ENCODE assay signal across 8 mouse cellular contexts in the genomic region with DNA sequence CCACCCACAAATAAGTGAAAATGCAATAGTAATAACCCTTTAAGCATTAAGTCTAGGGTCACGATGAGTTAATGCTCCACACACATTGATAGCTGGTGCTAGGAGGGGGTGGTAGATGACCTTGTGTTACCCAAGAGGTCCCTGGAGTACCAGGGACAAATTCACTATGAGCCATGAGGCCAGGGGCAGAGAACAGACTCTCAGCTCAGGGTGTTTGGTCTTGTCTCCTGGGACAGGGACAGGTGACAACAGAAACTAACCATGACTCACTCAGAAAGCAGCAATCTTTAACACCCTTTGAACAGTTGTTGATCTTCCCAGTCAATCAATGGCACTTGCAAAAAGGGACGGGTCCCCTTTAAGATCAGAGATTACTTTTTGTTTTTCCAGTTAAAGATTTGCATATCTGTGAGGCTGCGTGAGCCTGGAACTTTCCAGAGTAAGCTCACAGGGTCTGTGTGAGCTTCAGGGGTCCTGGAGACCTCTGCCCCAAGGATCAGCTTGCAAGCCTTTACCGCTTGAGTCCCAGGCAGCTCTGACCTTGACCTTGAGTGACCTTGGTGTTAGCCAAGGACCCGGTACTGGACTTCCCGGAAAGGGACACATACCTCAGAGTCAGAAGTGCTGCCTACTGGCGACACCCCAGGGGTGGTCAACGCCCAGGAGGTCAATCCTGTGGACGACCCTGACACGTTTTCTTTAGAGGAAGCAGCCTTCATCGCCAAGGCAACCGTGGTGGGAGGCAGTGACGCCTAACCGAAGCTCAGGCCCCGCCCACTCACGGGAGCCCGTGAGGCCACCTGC. TPM values are rescaled to one million over a fixed set of nuclear protein-coding genes. Genes with fewer than 3 reads are reported as not detected.
DNase-seq lines count a peak whose midpoint lies in the region; ATAC-seq and TF ChIP-seq lines count a peak whose summit lies in the region.

A gene (minus strand): TSS at position 758 of the 804 bp plus-strand sequence.

- H3K4me3 ChIP-seq in cerebellum, adult 2 months (replicated peaks; ENCODE audit: insufficient read depth, low read depth, low read length): peak within 1 kb of the TSS; percentile 42
- H3K4me3 ChIP-seq in embryonic facial prominence, embryonic 15.5 days (replicated peaks): peak within 1 kb of the TSS; percentile 41
- H3K4me3 ChIP-seq in liver, embryonic 13.5 days (replicated peaks): peak within 1 kb of the TSS; percentile 46
- H3K4me3 ChIP-seq in stomach, embryonic 14.5 days (ENCODE audit: low read depth, low read length): peak within 1 kb of the TSS; percentile 33

- DNase-seq in cerebellum, adult 2 months: peak in 1 of 2 experiments; percentile 12
- no peak for DNase-seq in cerebellum, adult 9-10 months
- DNase-seq in heart, postnatal 10 days: peak; percentile 77 to 81
- peak; percentile 91 to 95 for DNase-seq in kidney, postnatal 36 days
- DNase-seq in liver, embryonic 13.5 days: peak; percentile 20
- DNase-seq in natural killer cell, adult 2 months (ENCODE audit: low spot score in 2 of 2): peak; percentile 89

- ATAC-seq in embryonic facial prominence, embryonic 15.5 days (ENCODE audit: insufficient number of reproducible peaks, low FRiP score, low TSS enrichment, low read depth): peak; percentile 69; the same call in 1 of the 2 replicates
- ATAC-seq in liver, embryonic 13.5 days (ENCODE audit: low read depth): peak; percentile 65
- peak; percentile 80 for ATAC-seq in stomach, embryonic 14.5 days (ENCODE audit: insufficient number of reproducible peaks, insufficient read depth, low FRiP score, low read depth)

- intact Hi-C loops in heart, postnatal 10 days (cut with DNase I): no loop called here

- H3K4me1 ChIP-seq in cerebellum, adult 2 months (ENCODE audit: control insufficient read depth, insufficient read depth, low read length): peaks cover 2% of the 10 kb centered on the region; the same call in 1 of the 2 replicates
- H3K4me1 ChIP-seq in embryonic facial prominence, embryonic 15.5 days: peaks cover 17% of the 10 kb centered on the region
- H3K4me1 ChIP-seq in liver, embryonic 13.5 days (replicated peaks): no peaks in the 10 kb centered on the region; the same call in 1 of the 2 replicates
- peaks cover 11% of the 10 kb centered on the region for H3K4me1 ChIP-seq in stomach, embryonic 14.5 days (ENCODE audit: control insufficient read depth, insufficient read depth, low read length)

- peak within 1 kb of the TSS; percentile 59 for H3K4me2 ChIP-seq in embryonic facial prominence, embryonic 15.5 days (replicated peaks)
- H3K4me2 ChIP-seq in liver, embryonic 13.5 days: peak within 1 kb of the TSS; percentile 62
- peak within 1 kb of the TSS; percentile 61 for H3K4me2 ChIP-seq in stomach, embryonic 14.5 days (replicated peaks; ENCODE audit: low read depth, low read length)

- no peaks in the 10 kb centered on the region for H3K27me3 ChIP-seq in cerebellum, adult 2 months (ENCODE audit: control insufficient read depth, insufficient read depth, low read length)
- no peaks in the 10 kb centered on the region for H3K27me3 ChIP-seq in embryonic facial prominence, embryonic 15.5 days
- no peaks in the 10 kb centered on the region for H3K27me3 ChIP-seq in liver, embryonic 13.5 days
- no peaks in the 10 kb centered on the region for H3K27me3 ChIP-seq in stomach, embryonic 14.5 days (ENCODE audit: control insufficient read depth, insufficient read depth, low read length)

- TF ChIP-seq CTCF in cerebellum, adult 2 months (IDR thresholded peaks at IDR 0.05; ENCODE audit: borderline replicate concordance, insufficient read depth, low read depth, low read length): no peak

- H3K9me3 ChIP-seq in embryonic facial prominence, embryonic 15.5 days (replicated peaks): no peaks in the 10 kb centered on the region
- no peaks in the 10 kb centered on the region for H3K9me3 ChIP-seq in liver, embryonic 13.5 days (replicated peaks)
- no peaks in the 10 kb centered on the region for H3K9me3 ChIP-seq in stomach, embryonic 14.5 days (ENCODE audit: control insufficient read depth, low read depth, low read length)

- no peak for TF ChIP-seq POLR2A in cerebellum, adult 2 months (IDR thresholded peaks at IDR 0.05; ENCODE audit: borderline replicate concordance, insufficient read depth, low read length)

- 11% methylated on average over 17 of the region's 17 CpGs for WGBS in cerebellum, adult 2 months
- WGBS in embryonic facial prominence, embryonic 15.5 days: 10% methylated on average over 17 of the region's 17 CpGs
- 5% methylated on average over 17 of the region's 17 CpGs for WGBS in liver, embryonic 13.5 days (ENCODE audit: insufficient replicate concordance)
- 7% methylated on average over 17 of the region's 17 CpGs for WGBS in stomach, embryonic 14.5 days

- H3K36me3 ChIP-seq in embryonic facial prominence, embryonic 15.5 days: no peaks in the 10 kb centered on the region
- H3K36me3 ChIP-seq in liver, embryonic 13.5 days: no peaks in the 10 kb centered on the region
- H3K36me3 ChIP-seq in stomach, embryonic 14.5 days (ENCODE audit: control insufficient read depth, insufficient read depth, low read length): no peaks in the 10 kb centered on the region

- H3K27ac ChIP-seq in cerebellum, adult 2 months (ENCODE audit: insufficient read depth, low read length): no peak within 1 kb of the TSS
- 0 out of 2 replicates have a peak within 1 kb of the TSS, but pooled peaks have one; percentile 3 for H3K27ac ChIP-seq in embryonic facial prominence, embryonic 15.5 days (replicated peaks)
- H3K27ac ChIP-seq in liver, embryonic 13.5 days: no peak within 1 kb of the TSS; the same call in 1 of the 2 replicates
- no peak within 1 kb of the TSS for H3K27ac ChIP-seq in stomach, embryonic 14.5 days (ENCODE audit: low read length)

- no peak within 1 kb of the TSS for H3K9ac ChIP-seq in embryonic facial prominence, embryonic 15.5 days
- H3K9ac ChIP-seq in liver, embryonic 13.5 days: no peak within 1 kb of the TSS
- H3K9ac ChIP-seq in stomach, embryonic 14.5 days (replicated peaks; ENCODE audit: low read depth, low read length): no peak within 1 kb of the TSS

RNA-seq across cellular contexts. Expression of the gene that starts here (rescaled TPM):
- 1.8 and 1.9 TPM in 2 replicates for polyA plus RNA-seq in cerebellum, adult 2 months (2012; rRNA removed)
- 6.3 and 11.2 TPM in 2 replicates for polyA plus RNA-seq in embryonic facial prominence, embryonic 15.5 days (2015; fragmentation: Nextera tagmentation; extraction: Ambion mirVana)
- 10 to 100 TPM; 27.9 to 29.1 TPM for total RNA-seq in heart, postnatal 10 days (2021)
- polyA plus RNA-seq in liver, embryonic 13.5 days (2015; fragmentation: Nextera tagmentation; extraction: Ambion mirVana): 0.97 and 1.2 TPM in 2 replicates
- 2.0 and 2.2 TPM in 2 replicates for polyA plus RNA-seq in stomach, embryonic 14.5 days (2014; fragmentation: Nextera tagmentation; extraction: Ambion mirVana)
